Mouse (Mus musculus): Measurements from ENCODE around the gene Als2. TPM values are rescaled to one million over a fixed set of nuclear protein-coding genes. Genes with fewer than 3 reads are reported as not detected.

The Als2 gene
- polyA plus RNA-seq, 1 experiment, result 74.1 TPM

- TF ChIP-seq CTCF (IDR thresholded peaks at IDR 0.05; ENCODE audit: borderline replicate concordance, insufficient read depth, low read depth, low read length) (no peak), POLR2A (IDR thresholded peaks at IDR 0.05; ENCODE audit: borderline replicate concordance, insufficient read depth, low read length) (no peak)
- H3K27me3 ChIP-seq (ENCODE audit: control insufficient read depth, insufficient read depth, low read length), result no peaks in the 10 kb centered on the region
- H3K27ac ChIP-seq (ENCODE audit: insufficient read depth, low read length), result no peak overlapping the region
- no peak overlapping the region for H3K4me3 ChIP-seq (replicated peaks; ENCODE audit: insufficient read depth, low read depth, low read length)
- H3K4me1 ChIP-seq (ENCODE audit: control insufficient read depth, insufficient read depth, low read length), result peaks cover 5% of the 10 kb centered on the region
- 77% methylated on average over 8 of the region's 8 CpGs for WGBS
- DNase-seq, result no peak
Observed at GRCm38 (mm10) chr1:59170290-59170689, 66.7 kb downstream of the Als2 start.

DNA sequence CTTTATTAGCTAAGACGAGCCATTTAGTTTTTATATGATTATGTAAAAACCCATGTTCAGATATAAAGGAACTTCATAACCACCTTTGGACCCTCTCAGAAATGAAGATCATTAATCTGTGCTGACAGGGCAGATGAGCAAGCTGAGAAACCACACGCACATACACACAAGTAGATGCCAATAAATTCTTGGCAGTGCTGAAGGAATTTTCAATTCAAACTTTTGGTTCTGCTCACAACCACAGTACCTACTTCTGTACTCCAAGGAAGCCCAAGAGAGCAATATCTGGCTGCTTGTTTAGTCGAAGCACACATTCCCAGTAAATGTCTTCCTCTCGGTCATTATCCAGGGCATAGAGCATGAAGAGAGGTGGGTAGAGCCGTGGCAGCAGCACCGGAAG is 67.4 kb downstream of the Als2 start:
- Histone ChIP-seq H3K27me3 (ENCODE audit: control insufficient read depth, insufficient read depth, low read length) (no peaks in the 10 kb centered on the region), H3K4me1 (ENCODE audit: control insufficient read depth, insufficient read depth, low read length) (peaks cover 6% of the 10 kb centered on the region), H3K4me3 (replicated peaks; ENCODE audit: insufficient read depth, low read depth, low read length) (no peak overlapping the region), H3K27ac (ENCODE audit: insufficient read depth, low read length) (no peak overlapping the region)
- WGBS, result 70% methylated on average over 6 of the region's 6 CpGs
- DNase-seq, result no peak
- no peak for TF ChIP-seq CTCF (IDR thresholded peaks at IDR 0.05; ENCODE audit: borderline replicate concordance, insufficient read depth, low read depth, low read length)

- Histone ChIP-seq H3K27ac (ENCODE audit: insufficient read depth, low read length) (no peak overlapping the region), H3K4me3 (replicated peaks; ENCODE audit: insufficient read depth, low read depth, low read length) (no peak overlapping the region), H3K4me1 (ENCODE audit: control insufficient read depth, insufficient read depth, low read length) (peaks cover 14% of the 10 kb centered on the region), H3K27me3 (ENCODE audit: control insufficient read depth, insufficient read depth, low read length) (no peaks in the 10 kb centered on the region)
- no peak for DNase-seq
- TF ChIP-seq POLR2A (IDR thresholded peaks at IDR 0.05; ENCODE audit: borderline replicate concordance, insufficient read depth, low read length), result no peak
- no peak for TF ChIP-seq CTCF (IDR thresholded peaks at IDR 0.05; ENCODE audit: borderline replicate concordance, insufficient read depth, low read depth, low read length)
- WGBS, result 96% methylated on average over 2 of the region's 2 CpGs
Observed at GRCm38 (mm10) chr1:59168556-59168955, 68.5 kb downstream of the Als2 start.

- Histone ChIP-seq H3K27me3 (ENCODE audit: control insufficient read depth, insufficient read depth, low read length) (no peaks in the 10 kb centered on the region), H3K4me1 (ENCODE audit: control insufficient read depth, insufficient read depth, low read length) (peaks cover 21% of the 10 kb centered on the region), H3K27ac (ENCODE audit: insufficient read depth, low read length) (no peak overlapping the region), H3K4me3 (replicated peaks; ENCODE audit: insufficient read depth, low read depth, low read length) (no peak overlapping the region)
- 84% methylated on average over 4 of the region's 4 CpGs for WGBS
- TF ChIP-seq POLR2A (IDR thresholded peaks at IDR 0.05; ENCODE audit: borderline replicate concordance, insufficient read depth, low read length), result no peak
- no peak for TF ChIP-seq CTCF (IDR thresholded peaks at IDR 0.05; ENCODE audit: borderline replicate concordance, insufficient read depth, low read depth, low read length)
- no peak for DNase-seq
Observed at GRCm38 (mm10) chr1:59167654-59168425, 69.2 kb downstream of the Als2 start.

GRCm38 (mm10) chr1:59166232-59166905 is 70.7 kb downstream of the Als2 start:
- Histone ChIP-seq H3K27me3 (ENCODE audit: control insufficient read depth, insufficient read depth, low read length) (no peaks in the 10 kb centered on the region), H3K4me1 (ENCODE audit: control insufficient read depth, insufficient read depth, low read length) (peaks cover 26% of the 10 kb centered on the region), H3K4me3 (replicated peaks; ENCODE audit: insufficient read depth, low read depth, low read length) (no peak overlapping the region), H3K27ac (ENCODE audit: insufficient read depth, low read length) (0 out of 2 replicates have a peak overlapping the region, but pooled peaks have one; percentile 44)
- WGBS, result 78% methylated on average over 9 of the region's 9 CpGs
- DNase-seq, result no peak
- TF ChIP-seq POLR2A (IDR thresholded peaks at IDR 0.05; ENCODE audit: borderline replicate concordance, insufficient read depth, low read length) (no peak), CTCF (IDR thresholded peaks at IDR 0.05; ENCODE audit: borderline replicate concordance, insufficient read depth, low read depth, low read length) (no peak)

- DNase-seq, result peak in 1 of 2 experiments; percentile 45
- Histone ChIP-seq H3K4me3 (replicated peaks; ENCODE audit: insufficient read depth, low read depth, low read length) (no peak overlapping the region), H3K4me1 (ENCODE audit: control insufficient read depth, insufficient read depth, low read length) (peaks cover 37% of the 10 kb centered on the region), H3K27me3 (ENCODE audit: control insufficient read depth, insufficient read depth, low read length) (no peaks in the 10 kb centered on the region), H3K27ac (ENCODE audit: insufficient read depth, low read length) (peak overlapping the region; percentile 78)
- WGBS, result 32% methylated on average over 5 of the region's 5 CpGs
- no peak for TF ChIP-seq POLR2A (IDR thresholded peaks at IDR 0.05; ENCODE audit: borderline replicate concordance, insufficient read depth, low read length)
- no peak for TF ChIP-seq CTCF (IDR thresholded peaks at IDR 0.05; ENCODE audit: borderline replicate concordance, insufficient read depth, low read depth, low read length)
Observed at GRCm38 (mm10) chr1:59163918-59164317, 73.1 kb downstream of the Als2 start.

DNA sequence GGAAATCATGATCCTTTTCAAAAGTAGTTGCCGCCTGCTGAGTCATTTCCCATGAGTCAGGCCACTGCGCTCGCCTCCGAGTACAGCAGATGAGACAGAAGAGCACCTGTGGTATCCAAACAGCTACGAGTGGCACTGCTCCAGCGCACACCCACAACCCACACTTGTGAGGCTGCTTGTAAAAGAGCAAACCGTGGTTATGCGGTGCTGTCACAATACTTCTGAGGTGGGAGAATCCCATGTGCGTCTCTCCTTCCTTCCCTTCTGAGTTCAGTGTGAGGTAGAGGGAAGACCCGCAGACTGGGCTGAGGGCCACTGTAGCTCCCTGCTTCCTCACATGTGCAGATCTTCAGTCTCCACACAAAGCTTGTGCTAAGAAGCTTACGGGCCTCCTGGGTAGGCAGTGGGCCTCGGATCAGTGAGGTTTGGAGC is 74.0 kb downstream of the Als2 start, which contains the start of gene Mpp4:
Gene Mpp4 (minus strand): TSS at position 360 of the 432 bp plus-strand sequence.
- Histone ChIP-seq H3K27me3 (ENCODE audit: control insufficient read depth, insufficient read depth, low read length) (no peaks in the 10 kb centered on the region), H3K27ac (ENCODE audit: insufficient read depth, low read length) (peak within 1 kb of the TSS; percentile 78), H3K4me3 (replicated peaks; ENCODE audit: insufficient read depth, low read depth, low read length) (no peak within 1 kb of the TSS), H3K4me1 (ENCODE audit: control insufficient read depth, insufficient read depth, low read length) (peaks cover 44% of the 10 kb centered on the region)
- no peak for TF ChIP-seq POLR2A (IDR thresholded peaks at IDR 0.05; ENCODE audit: borderline replicate concordance, insufficient read depth, low read length)
- no peak for TF ChIP-seq CTCF (IDR thresholded peaks at IDR 0.05; ENCODE audit: borderline replicate concordance, insufficient read depth, low read depth, low read length)
- peak; percentile 59 to 68 for DNase-seq
- 20% methylated on average over 12 of the region's 12 CpGs for WGBS

Data from cerebellum, adult 2 months (tissue).